14 mouse cellular contexts compared by ENCODE assay signal in the genomic region with DNA sequence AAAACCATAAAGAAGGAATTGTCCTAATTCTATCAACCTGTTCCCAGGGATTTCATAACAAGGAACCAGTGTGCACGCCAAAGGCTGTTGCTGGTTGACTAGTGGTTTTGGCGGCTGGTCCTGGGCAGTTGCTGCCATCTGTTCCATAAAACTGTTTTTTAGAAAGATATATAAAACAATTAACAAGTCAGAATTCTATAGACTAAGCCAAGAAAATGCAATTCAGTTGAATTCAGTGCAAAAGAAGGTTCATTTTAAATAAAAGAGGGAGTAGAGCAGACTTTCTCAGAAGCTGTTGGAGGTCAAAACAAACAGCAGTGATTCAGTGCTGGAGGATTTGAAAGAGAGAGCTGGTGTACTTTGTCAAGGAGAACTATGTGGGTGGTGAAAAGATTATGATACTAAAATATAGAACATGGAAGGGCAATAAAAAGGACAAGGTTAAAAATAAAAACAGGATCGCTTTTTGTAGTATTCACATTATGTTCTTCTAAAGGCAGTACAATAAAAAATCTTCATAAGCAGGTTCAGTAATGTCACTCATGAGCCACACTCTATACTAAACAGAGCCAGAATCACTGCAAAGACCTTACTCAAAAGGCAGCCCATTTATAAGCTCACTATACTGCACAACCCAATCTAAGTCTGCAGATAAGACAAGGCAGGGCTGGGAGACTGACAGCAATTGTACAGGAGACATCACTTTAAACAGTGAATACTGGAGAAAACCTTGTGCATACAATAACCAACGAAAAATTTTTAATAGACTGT.
DNase-seq lines count a peak whose midpoint lies in the region; ATAC-seq lines count a peak whose summit lies in the region.
"Had no signal": no experiment of that assay in that cellular context is flagged by ENCODE, and none has a peak within 500 bp of the region (broad histone marks: within the 10 kb centered on the region; RNA-seq: fewer than 3 reads in every experiment).

No protein-coding gene starts in this region.

- peak overlapping the region; percentile 54 for H3K27ac ChIP-seq in forebrain, embryonic 15.5 days (replicated peaks)
- H3K27ac ChIP-seq in forebrain, embryonic 10.5 days, result no peak overlapping the region
- H3K27ac ChIP-seq in forebrain, embryonic 16.5 days (ENCODE audit: low read length), result no peak overlapping the region; the same call in 1 of the 2 replicates
- H3K27ac ChIP-seq: embryonic facial prominence, embryonic 10.5 days; hindbrain, postnatal 0 days had no signal

- no peak overlapping the region for H3K4me2 ChIP-seq in forebrain, embryonic 15.5 days (replicated peaks)
- no peak overlapping the region for H3K4me2 ChIP-seq in forebrain, embryonic 16.5 days (ENCODE audit: low read length)

- H3K9me3 ChIP-seq in forebrain, embryonic 15.5 days, result no peaks in the 10 kb centered on the region
- no peaks in the 10 kb centered on the region for H3K9me3 ChIP-seq in forebrain, embryonic 10.5 days
- no peaks in the 10 kb centered on the region for H3K9me3 ChIP-seq in forebrain, embryonic 16.5 days (ENCODE audit: control insufficient read depth, low read length)
- H3K9me3 ChIP-seq: embryonic facial prominence, embryonic 10.5 days had no signal

- WGBS in forebrain, embryonic 15.5 days, result 70% methylated on average over 4 of the region's 4 CpGs
- 84% methylated on average over 4 of the region's 4 CpGs for WGBS in forebrain, embryonic 10.5 days
- WGBS in forebrain, embryonic 16.5 days, result 57% methylated on average over 4 of the region's 4 CpGs

- H3K4me1 ChIP-seq in forebrain, embryonic 15.5 days, result peaks cover 14% of the 10 kb centered on the region; the same call in 1 of the 2 replicates
- H3K4me1 ChIP-seq in forebrain, embryonic 10.5 days, result no peaks in the 10 kb centered on the region
- 0 out of 2 replicates have a peak, but pooled peaks cover 5% of the 10 kb centered on the region for H3K4me1 ChIP-seq in forebrain, embryonic 16.5 days (replicated peaks; ENCODE audit: control insufficient read depth, insufficient read depth, low read length)
- H3K4me1 ChIP-seq: embryonic facial prominence, embryonic 10.5 days had no signal

- no peak for DNase-seq in forebrain, embryonic 10.5 days (ENCODE audit: extremely low spot score, low spot score)
- DNase-seq in cerebellum, adult 18-20 months, result peak; percentile 9 to 11
- peak; percentile 37 to 43 for DNase-seq in right cerebral cortex, adult 2 months (ENCODE audit: low spot score in 2 of 2)
- DNase-seq in ovary, postnatal 36 days (ENCODE audit: low spot score), result no peak
- no peak for DNase-seq in embryo, embryonic 11 days
- DNase-seq: heart, adult 11 months; heart, postnatal 14 days; kidney, adult 8-10 months had no signal

- no peak overlapping the region for H3K9ac ChIP-seq in forebrain, embryonic 15.5 days (replicated peaks)
- no peak overlapping the region for H3K9ac ChIP-seq in forebrain, embryonic 16.5 days (replicated peaks; ENCODE audit: low read depth, low read length)

- H3K27me3 ChIP-seq in forebrain, embryonic 15.5 days, result no peaks in the 10 kb centered on the region
- H3K27me3 ChIP-seq in forebrain, embryonic 10.5 days (ENCODE audit: poor library complexity, severe bottlenecking), result no peaks in the 10 kb centered on the region
- no peaks in the 10 kb centered on the region for H3K27me3 ChIP-seq in forebrain, embryonic 16.5 days (replicated peaks; ENCODE audit: control insufficient read depth, insufficient read depth, low read length)

- H3K4me3 ChIP-seq in forebrain, embryonic 15.5 days, result no peak overlapping the region
- H3K4me3 ChIP-seq in forebrain, embryonic 10.5 days, result no peak overlapping the region
- H3K4me3 ChIP-seq in forebrain, embryonic 16.5 days (replicated peaks; ENCODE audit: low read length), result no peak overlapping the region
- H3K4me3 ChIP-seq: embryonic facial prominence, embryonic 10.5 days had no signal

- no peaks in the 10 kb centered on the region for H3K36me3 ChIP-seq in forebrain, embryonic 15.5 days
- no peaks in the 10 kb centered on the region for H3K36me3 ChIP-seq in forebrain, embryonic 10.5 days (replicated peaks)
- no peaks in the 10 kb centered on the region for H3K36me3 ChIP-seq in forebrain, embryonic 16.5 days (ENCODE audit: control insufficient read depth, insufficient read depth)
- H3K36me3 ChIP-seq: embryonic facial prominence, embryonic 10.5 days had no signal

- ATAC-seq in forebrain, embryonic 15.5 days (replicated peaks), result peak; percentile 65
- peak; percentile 69 for ATAC-seq in forebrain, embryonic 16.5 days
- ATAC-seq in CD4-positive, CD25-positive, alpha-beta regulatory T cell, adult 4 months, result no peak
- ATAC-seq: activated CD4-positive, CD25-positive, alpha-beta regulatory T cell, adult 4 months; hindbrain, postnatal 0 days had no signal

Comparison
In these comparisons a context has a peak if more than half of its experiments do, and no peak if none do; other contexts are left out.
1. DNase-seq: peak in cerebellum, adult 18-20 months (2 of 2) and right cerebral cortex, adult 2 months (2 of 2); none in forebrain, embryonic 10.5 days (single experiment), ovary, postnatal 36 days (single experiment) and embryo, embryonic 11 days (single experiment).